Mouse (Mus musculus) stomach, postnatal 0 days (tissue): Measurements from ENCODE around the gene Mrpl58. TPM values are rescaled to one million over a fixed set of nuclear protein-coding genes. Genes with fewer than 3 reads are reported as not detected.

Source experiments
- ATAC-seq: fragments of 200-750 bp; cut with Nextera tagmentation; 2 replicates; pipeline ENCODE4 v1.8.0; 2017; ENCODE audit not compliant: low FRiP score, low TSS enrichment
- DNase-seq: peaks from one replicate; pipeline ENCODE4 v3.0.0-alpha.2; 2016; ENCODE audit warnings: low spot score
- H3K27ac ChIP-seq: fragments of 300-500 bp; sonication (generic); replicated peaks from 2 replicates; pipeline ENCODE4 v1.5.1; 2014; ENCODE audit warnings: mild to moderate bottlenecking, control low read depth
- H3K27me3 ChIP-seq: fragments of 300-500 bp; sonication (generic); 2 replicates; pipeline ENCODE4 v1.6.1; 2014; ENCODE audit warnings: low read length; ENCODE audit not compliant: control insufficient read depth, insufficient read depth
- H3K36me3 ChIP-seq: fragments of 300-500 bp; sonication (generic); 2 replicates; pipeline ENCODE4 v1.6.1; 2014; ENCODE audit warnings: low read length, mixed read lengths; ENCODE audit not compliant: control insufficient read depth, insufficient read depth
- H3K4me1 ChIP-seq: fragments of 300-500 bp; sonication (generic); replicated peaks from 2 replicates; pipeline ENCODE4 v1.6.1; 2014; ENCODE audit warnings: antibody characterized with exemption; ENCODE audit not compliant: control insufficient read depth, insufficient read depth
- H3K4me2 ChIP-seq: fragments of 300-500 bp; sonication (generic); replicated peaks from 2 replicates; pipeline ENCODE4 v1.6.1; 2014; ENCODE audit warnings: low read depth, mild to moderate bottlenecking, control low read depth, moderate library complexity
- H3K4me3 ChIP-seq: fragments of 300-500 bp; sonication (generic); 2 replicates; pipeline ENCODE4 v1.5.1; 2014; ENCODE audit warnings: low read depth, low read length, control low read depth
- H3K9ac ChIP-seq: fragments of 300-500 bp; sonication (generic); 2 replicates; pipeline ENCODE4 v1.6.1; 2014; ENCODE audit warnings: mild to moderate bottlenecking, low read length, control low read depth, mixed read lengths
- H3K9me3 ChIP-seq: fragments of 300-500 bp; sonication (generic); 2 replicates; pipeline ENCODE4 v1.6.1; 2016; ENCODE audit warnings: low read length; ENCODE audit not compliant: control insufficient read depth
- CTCF ChIP-seq: IDR thresholded peaks from 2 replicates; pipeline ENCODE4 v1.5.1; 2016; ENCODE audit warnings: antibody characterized with exemption, low read depth, mild to moderate bottlenecking, moderate library complexity
- EP300 ChIP-seq: optimal IDR thresholded peaks from 2 replicates; pipeline ENCODE3; 2016; ENCODE audit warnings: antibody characterized with exemption
- WGBS: fragments of 180-500 bp; shearing (Covaris S2); extraction: QIAGEN DNeasy Blood & Tissue Kit; methylation state at CpG from one replicate; pipeline ENCODE4 v1.1.7; 2014; 5-methylcytosine and 5-hydroxymethylcytosine counted together
- polyA plus RNA-seq: library from polyadenylated mRNA; unstranded; fragments of >200 nt; fragmentation: Nextera tagmentation; extraction: Ambion mirVana; gene quantifications from 2 replicates; pipeline ENCODE4 v1.2.1, GENCODE M21; 2015

Gene Mrpl58
- polyA plus RNA-seq, 1 experiment from 2014 or later, result 144 TPM

GRCm38 (mm10) chr11:115400126-115400525 lies 3.4 kb upstream of the Mrpl58 start:
- DNase-seq, result no peak
- TF ChIP-seq EP300, result no peak
- 74% methylated on average over 3 of the region's 3 CpGs for WGBS
- H3K27ac ChIP-seq, result no peak overlapping the region
- no peak for ATAC-seq
- H3K4me1 ChIP-seq, result 0 out of 2 replicates have a peak, but pooled peaks cover 3% of the 10 kb centered on the region
- H3K4me2 ChIP-seq, result no peak overlapping the region
- no peak overlapping the region for H3K9ac ChIP-seq
- H3K27me3 ChIP-seq, result no peaks in the 10 kb centered on the region
- H3K36me3 ChIP-seq, result no peaks in the 10 kb centered on the region
- no peaks in the 10 kb centered on the region for H3K9me3 ChIP-seq
- no peak overlapping the region for H3K4me3 ChIP-seq

DNA sequence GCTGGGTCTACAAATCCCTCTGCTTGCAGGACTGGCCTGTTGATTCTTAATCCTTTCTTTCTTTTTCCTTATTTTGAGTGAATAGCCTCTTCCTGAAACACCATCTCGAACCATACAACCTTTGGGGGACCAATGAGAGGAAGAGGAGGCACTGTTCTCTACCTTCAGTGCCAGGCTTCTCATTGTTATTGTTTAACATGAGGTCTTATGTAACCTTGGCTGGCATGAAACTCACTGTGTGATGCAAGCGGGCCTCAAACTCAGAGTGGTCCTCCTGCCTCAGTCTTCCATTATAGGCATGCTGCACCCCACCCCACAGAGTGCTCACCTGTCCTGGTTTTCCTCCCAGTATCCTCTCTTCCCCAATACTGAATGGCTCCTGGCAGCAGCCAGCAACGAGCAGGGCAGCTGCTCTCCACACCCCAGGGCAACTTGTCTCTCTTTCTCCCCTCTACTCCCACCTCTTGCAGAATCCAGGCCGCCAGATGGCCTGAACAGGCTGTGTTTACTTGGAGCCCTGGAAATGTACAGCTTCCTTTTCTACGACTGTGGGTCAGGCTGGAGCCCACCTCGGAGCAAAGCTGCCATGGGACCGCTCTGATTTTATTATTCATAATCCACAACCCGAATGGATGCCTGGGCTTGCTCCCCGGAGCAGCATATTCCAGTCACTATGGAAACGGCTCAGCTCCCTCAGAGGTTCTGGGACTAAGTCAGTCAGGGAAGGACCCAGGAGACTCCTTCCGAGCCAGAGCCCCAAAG lies 2.7 kb upstream of the Mrpl58 start:
- H3K27ac ChIP-seq, result no peak overlapping the region
- DNase-seq, result no peak

GRCm38 (mm10) chr11:115405723-115406122 lies 2.2 kb downstream of the Mrpl58 start:
- H3K4me1 ChIP-seq, result 0 out of 2 replicates have a peak, but pooled peaks cover 3% of the 10 kb centered on the region
- DNase-seq, result no peak
- no peak overlapping the region for H3K27ac ChIP-seq
- TF ChIP-seq EP300 (no peak), CTCF (no peak)
- H3K4me2 ChIP-seq, result no peak overlapping the region
- WGBS, result 94% methylated on average over 6 of the region's 6 CpGs
- H3K9ac ChIP-seq, result no peak overlapping the region
- no peak overlapping the region for H3K4me3 ChIP-seq
- H3K36me3 ChIP-seq, result no peaks in the 10 kb centered on the region
- ATAC-seq, result no peak
- no peaks in the 10 kb centered on the region for H3K9me3 ChIP-seq
- no peaks in the 10 kb centered on the region for H3K27me3 ChIP-seq

More for the DNA sequence above, 2.7 kb upstream of the Mrpl58 start:
- H3K4me1 ChIP-seq, result 0 out of 2 replicates have a peak, but pooled peaks cover 3% of the 10 kb centered on the region
- H3K9ac ChIP-seq, result no peak overlapping the region
- no peaks in the 10 kb centered on the region for H3K27me3 ChIP-seq
- no peak overlapping the region for H3K4me2 ChIP-seq
- no peak for TF ChIP-seq EP300
- TF ChIP-seq CTCF, result no peak
- H3K9me3 ChIP-seq, result no peaks in the 10 kb centered on the region
- no peak for ATAC-seq
- no peak overlapping the region for H3K4me3 ChIP-seq
- no peaks in the 10 kb centered on the region for H3K36me3 ChIP-seq
- 40% methylated on average over 11 of the region's 11 CpGs for WGBS

DNA sequence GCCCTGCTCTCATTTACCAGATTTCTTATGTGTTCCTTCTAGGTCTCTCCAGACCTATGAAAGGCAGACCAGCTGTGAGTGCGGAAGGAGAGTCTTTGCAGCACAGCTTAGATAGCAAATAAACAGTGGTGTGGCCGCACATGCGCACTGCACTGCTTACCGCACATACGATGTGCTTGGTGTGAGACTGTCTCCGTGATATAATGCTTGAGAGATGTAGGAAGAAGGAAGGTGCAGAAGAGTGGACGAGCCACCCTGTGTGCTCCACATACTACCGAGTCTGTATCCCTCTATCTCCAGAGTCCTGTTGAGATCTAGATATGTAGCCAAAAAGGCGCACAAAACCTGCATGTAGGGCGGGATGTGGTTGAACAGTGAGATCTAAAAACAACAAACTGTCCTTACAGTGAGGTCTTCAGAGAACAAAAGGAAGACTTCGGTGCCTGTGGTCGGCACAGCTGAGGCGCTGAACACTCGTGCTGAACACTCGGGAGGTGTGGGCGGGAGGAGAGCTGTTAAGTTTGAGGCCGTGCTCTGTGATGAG lies 3.4 kb downstream of the Mrpl58 start:
- WGBS, result 93% methylated on average over 17 of the region's 17 CpGs
- no peak overlapping the region for H3K4me3 ChIP-seq
- no peak for DNase-seq
- H3K27me3 ChIP-seq, result no peaks in the 10 kb centered on the region
- H3K9ac ChIP-seq, result no peak overlapping the region
- H3K4me2 ChIP-seq, result no peak overlapping the region
- H3K27ac ChIP-seq, result no peak overlapping the region
- no peaks in the 10 kb centered on the region for H3K36me3 ChIP-seq
- TF ChIP-seq EP300, result no peak
- no peak for TF ChIP-seq CTCF
- H3K9me3 ChIP-seq, result no peaks in the 10 kb centered on the region
- H3K4me1 ChIP-seq, result 0 out of 2 replicates have a peak, but pooled peaks cover 3% of the 10 kb centered on the region
- no peak for ATAC-seq

DNA sequence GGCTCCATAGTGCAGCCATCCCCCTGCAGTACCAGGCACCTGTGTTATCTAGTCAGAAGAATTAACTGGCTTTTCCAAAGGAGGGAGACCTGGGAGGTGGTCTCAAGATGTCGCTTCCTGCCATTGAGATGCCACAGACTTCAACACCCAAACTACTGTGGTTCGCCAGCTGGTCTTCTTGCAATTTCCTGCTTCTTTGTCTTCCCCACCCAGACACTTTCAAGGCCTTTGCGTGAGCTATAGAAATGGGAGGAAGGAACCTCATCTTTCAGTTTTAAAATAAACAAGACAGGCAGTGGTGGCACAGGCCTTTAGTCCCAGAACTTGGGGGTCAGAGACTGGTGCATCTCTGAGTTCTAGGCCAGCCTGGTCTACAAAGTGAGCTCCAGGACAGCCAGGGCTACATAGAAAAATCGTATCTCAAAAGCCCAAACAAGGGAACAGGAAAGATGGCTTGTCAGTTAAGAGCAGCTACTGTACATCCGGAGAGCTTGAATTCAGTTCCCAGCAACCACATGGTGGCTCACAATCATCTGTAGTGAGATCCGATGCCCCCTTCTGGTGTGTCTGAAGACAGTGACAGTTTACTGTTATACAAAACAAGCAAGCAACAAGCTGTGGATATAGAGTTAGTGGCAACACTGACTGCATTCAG lies 4.8 kb downstream of the Mrpl58 start:
- WGBS, result 81% methylated on average over 6 of the region's 6 CpGs
- Histone ChIP-seq H3K27ac (no peak overlapping the region), H3K4me3 (no peak overlapping the region), H3K4me1 (0 out of 2 replicates have a peak, but pooled peaks cover 3% of the 10 kb centered on the region), H3K9me3 (no peaks in the 10 kb centered on the region), H3K9ac (no peak overlapping the region), H3K36me3 (no peaks in the 10 kb centered on the region), H3K27me3 (no peaks in the 10 kb centered on the region), H3K4me2 (no peak overlapping the region)
- TF ChIP-seq CTCF (peak; percentile 25; the same call in 1 of the 2 replicates), EP300 (no peak)
- DNase-seq (no peak), ATAC-seq (no peak)

- no peaks in the 10 kb centered on the region for H3K4me1 ChIP-seq
- ATAC-seq (no peak), DNase-seq (no peak)
- H3K4me2 ChIP-seq, result no peak overlapping the region
- TF ChIP-seq EP300 (no peak), CTCF (no peak)
- H3K36me3 ChIP-seq, result no peaks in the 10 kb centered on the region
- H3K27me3 ChIP-seq, result no peaks in the 10 kb centered on the region
- H3K27ac ChIP-seq, result no peak overlapping the region
- 70% methylated on average over 7 of the region's 7 CpGs for WGBS
- H3K4me3 ChIP-seq, result no peak overlapping the region
- no peak overlapping the region for H3K9ac ChIP-seq
- H3K9me3 ChIP-seq, result no peaks in the 10 kb centered on the region
Measured at GRCm38 (mm10) chr11:115409556-115409955, 6.0 kb downstream of the Mrpl58 start.
